Mouse (Mus musculus) heart, adult 2 months (tissue): ENCODE results near the gene Cog5. TPM values are rescaled to one million over a fixed set of nuclear protein-coding genes. Genes with fewer than 3 reads are reported as not detected.

ENCODE experiments used
- DNase-seq, 2 experiments: peaks; one replicate each; pipeline ENCODE4 v3.0.0; 2021
- H3K27ac ChIP-seq: fragments of 200-600 bp; 2 replicates; pipeline ENCODE4 v1.8.1; 2022
- H3K27me3 ChIP-seq: fragments of 200-500 bp; 2 replicates; pipeline ENCODE4 v1.6.1; 2012; ENCODE audit warnings: mild to moderate bottlenecking, low read length, inconsistent platforms, mixed read lengths; ENCODE audit not compliant: control insufficient read depth, insufficient read depth
- H3K36me3 ChIP-seq: fragments of 200-500 bp; 2 replicates; pipeline ENCODE4 v1.6.1; 2012; ENCODE audit warnings: low read length, inconsistent platforms; ENCODE audit not compliant: control insufficient read depth, insufficient read depth
- H3K4me1 ChIP-seq: fragments of 200-500 bp; 2 replicates; pipeline ENCODE4 v1.6.1; 2011; ENCODE audit warnings: low read length; ENCODE audit not compliant: control insufficient read depth, insufficient read depth
- H3K4me3 ChIP-seq: fragments of 200-600 bp; 2 replicates; pipeline ENCODE4 v1.8.1; 2022
- H3K79me2 ChIP-seq: fragments of 200-500 bp; replicated peaks from 2 replicates; pipeline ENCODE4 v1.6.1; 2012; ENCODE audit warnings: mild to moderate bottlenecking, inconsistent platforms, low read length, moderate library complexity, mixed read lengths; ENCODE audit not compliant: control insufficient read depth, insufficient read depth
- H3K9ac ChIP-seq: fragments of 200-500 bp; 2 replicates; pipeline ENCODE4 v1.6.1; 2012; ENCODE audit warnings: low read depth, mild to moderate bottlenecking, control low read depth, inconsistent platforms, low read length, mixed read lengths
- CTCF ChIP-seq: fragments of 200-600 bp; IDR thresholded peaks from 2 replicates; pipeline ENCODE4 v1.8.1; 2022; ENCODE audit warnings: antibody characterized with exemption, mild to moderate bottlenecking, moderate library complexity
- EP300 ChIP-seq: fragments of 200-500 bp; IDR thresholded peaks from 2 replicates; pipeline ENCODE4 v1.6.1; 2011; ENCODE audit warnings: low read depth, low read length, control low read depth; ENCODE audit not compliant: insufficient read depth
- POLR2A ChIP-seq: fragments of 200-500 bp; IDR thresholded peaks from 2 replicates; pipeline ENCODE4 v1.6.1; 2011; ENCODE audit warnings: mild to moderate bottlenecking, low read depth, low read length, control low read depth; ENCODE audit not compliant: insufficient read depth
- WGBS: fragments of 180-500 bp; shearing (Covaris S2); methylation state at CpG from one replicate; pipeline ENCODE4 v1.1.7; 2018; 5-methylcytosine and 5-hydroxymethylcytosine counted together
- intact Hi-C: fragments of 180-260 bp; cut with DNase I; formaldehyde crosslinking; loops from one replicate; pipeline ENCODE4 v1.15.1; 2025
- polyA plus RNA-seq: library from polyadenylated mRNA; depleted of rRNA; stranded (reverse); fragments of >200 nt; gene quantifications from 2 replicates; pipeline ENCODE4 v1.2.3, GENCODE M21; 2012
- total RNA-seq, 2 experiments: library from RNA; stranded (reverse); gene quantifications; 2 replicates each; pipeline ENCODE4 v1.2.3; 2021

The Cog5 gene
- total and polyA plus RNA-seq, 3 experiments: 24.7 to 58.3 (median 55.8) TPM

GRCm38 (mm10) chr12:31917245-31917644 is 262.6 kb downstream of the Cog5 start:
- H3K79me2 ChIP-seq: no peaks in the 10 kb centered on the region
- H3K4me3 ChIP-seq: no peak overlapping the region
- H3K4me1 ChIP-seq: 0 out of 2 replicates have a peak, but pooled peaks cover 2% of the 10 kb centered on the region
- H3K27me3 ChIP-seq: no peaks in the 10 kb centered on the region
- peak; percentile 71 to 85 for DNase-seq
- intact Hi-C loops: loop anchor here (5.0 kb wide), 1 partner anchor 70 kb away; no protein-coding TSS in a partner anchor
- no peak overlapping the region for H3K9ac ChIP-seq
- no peaks in the 10 kb centered on the region for H3K36me3 ChIP-seq
- 23% methylated on average over 5 of the region's 5 CpGs for WGBS
- TF ChIP-seq POLR2A (peak; percentile 48; the same call in 1 of the 2 replicates), CTCF (no peak), EP300 (peak; percentile 71; the same call in 1 of the 2 replicates)
- H3K27ac ChIP-seq: peak overlapping the region; percentile 73

- WGBS: 80% methylated on average over 18 of the region's 18 CpGs
- intact Hi-C loops: loop anchor here (5.0 to 10.0 kb wide), 3 partner anchors 266 to 546 kb away; partner anchors contain the start of genes Cog5 and Dus4l
These were observed 266.1 kb downstream of the Cog5 start for GRCm38 (mm10) chr12:31920464-31921405.

GRCm38 (mm10) chr12:31924135-31924534 is 269.5 kb downstream of the Cog5 start:
- no peak overlapping the region for H3K9ac ChIP-seq
- H3K4me1 ChIP-seq: no peaks in the 10 kb centered on the region; the same call in 1 of the 2 replicates
- H3K4me3 ChIP-seq: no peak overlapping the region
- no peaks in the 10 kb centered on the region for H3K27me3 ChIP-seq
- no peak overlapping the region for H3K27ac ChIP-seq
- DNase-seq: no peak
- no peaks in the 10 kb centered on the region for H3K79me2 ChIP-seq
- intact Hi-C loops: loop anchor here (5.0 to 10.0 kb wide), 3 partner anchors 269 to 549 kb away; partner anchors contain the start of genes Cog5 and Dus4l
- H3K36me3 ChIP-seq: peaks cover 20% of the 10 kb centered on the region
- 53% methylated on average over 3 of the region's 3 CpGs for WGBS
- TF ChIP-seq EP300: no peak
- no peak for TF ChIP-seq POLR2A
- TF ChIP-seq CTCF: no peak

More at GRCm38 (mm10) chr12:31920464-31921405, 266.1 kb downstream of the Cog5 start:
- H3K4me1 ChIP-seq: no peaks in the 10 kb centered on the region
- H3K9ac ChIP-seq: no peak overlapping the region
- H3K79me2 ChIP-seq: no peaks in the 10 kb centered on the region
- no peak overlapping the region for H3K27ac ChIP-seq
- H3K27me3 ChIP-seq: no peaks in the 10 kb centered on the region
- no peak overlapping the region for H3K4me3 ChIP-seq
- TF ChIP-seq CTCF (no peak), POLR2A (no peak), EP300 (no peak)
- no peak for DNase-seq
- H3K36me3 ChIP-seq: peaks cover 4% of the 10 kb centered on the region

GRCm38 (mm10) chr12:31925343-31925742 is 270.7 kb downstream of the Cog5 start:
- no peaks in the 10 kb centered on the region; the same call in 1 of the 2 replicates for H3K4me1 ChIP-seq
- 64% methylated on average over 6 of the region's 6 CpGs for WGBS
- TF ChIP-seq EP300 (no peak), POLR2A (no peak), CTCF (no peak)
- no peaks in the 10 kb centered on the region for H3K79me2 ChIP-seq
- intact Hi-C loops: loop anchor here (5.0 to 10.0 kb wide), 3 partner anchors 208 to 551 kb away; partner anchors contain the start of genes Cog5 and Dus4l
- H3K27me3 ChIP-seq: no peaks in the 10 kb centered on the region
- no peak overlapping the region for H3K4me3 ChIP-seq
- no peak for DNase-seq
- H3K36me3 ChIP-seq: peaks cover 24% of the 10 kb centered on the region
- no peak overlapping the region for H3K9ac ChIP-seq
- H3K27ac ChIP-seq: no peak overlapping the region

GRCm38 (mm10) chr12:31926661-31927061 is 272.0 kb downstream of the Cog5 start:
- Histone ChIP-seq H3K79me2 (no peaks in the 10 kb centered on the region), H3K27ac (no peak overlapping the region; the same call in 1 of the 2 replicates), H3K9ac (no peak overlapping the region), H3K27me3 (no peaks in the 10 kb centered on the region), H3K4me1 (no peaks in the 10 kb centered on the region; the same call in 1 of the 2 replicates), H3K4me3 (no peak overlapping the region), H3K36me3 (peaks cover 33% of the 10 kb centered on the region)
- peak; percentile 97 for TF ChIP-seq EP300
- no peak for TF ChIP-seq POLR2A
- peak; percentile 82 for TF ChIP-seq CTCF
- intact Hi-C loops: loop anchor here (5.0 to 10.0 kb wide), 3 partner anchors 209 to 552 kb away; partner anchors contain the start of genes Cog5 and Dus4l
- WGBS: 48% methylated on average over 4 of the region's 4 CpGs
- peak; percentile 79 to 82 for DNase-seq
